Mouse (Mus musculus) limb, embryonic 15.5 days (tissue): Measurements from ENCODE around the gene Bcl3. TPM values are rescaled to one million over a fixed set of nuclear protein-coding genes. Genes with fewer than 3 reads are reported as not detected.
"Not testable (repeated sequence)": the region's sequence is repeated elsewhere in the genome, so short reads cannot be mapped to it uniquely, and the experiment has no call there.

Experiments used
- ATAC-seq: fragments of 200-750 bp; cut with Nextera tagmentation; 2 replicates; pipeline ENCODE4 v1.8.0; 2017; ENCODE audit warnings: low read depth, moderate TSS enrichment; ENCODE audit not compliant: insufficient number of reproducible peaks, low FRiP score, low TSS enrichment
- H3K27ac ChIP-seq: fragments of 300-500 bp; sonication (generic); 2 replicates; pipeline ENCODE4 v1.5.1; 2015; ENCODE audit warnings: moderate library complexity, mild to moderate bottlenecking, inconsistent platforms
- H3K27me3 ChIP-seq: fragments of 300-500 bp; sonication (generic); 2 replicates; pipeline ENCODE4 v1.6.1; 2015; ENCODE audit warnings: inconsistent platforms
- H3K36me3 ChIP-seq: fragments of 300-500 bp; sonication (generic); 2 replicates; pipeline ENCODE4 v1.6.1; 2015; ENCODE audit warnings: inconsistent platforms
- H3K4me1 ChIP-seq: fragments of 300-500 bp; sonication (generic); 2 replicates; pipeline ENCODE4 v1.6.1; 2015; ENCODE audit warnings: inconsistent platforms
- H3K4me2 ChIP-seq: fragments of 300-500 bp; sonication (generic); 2 replicates; pipeline ENCODE4 v1.6.1; 2015; ENCODE audit warnings: mild to moderate bottlenecking, inconsistent platforms
- H3K4me3 ChIP-seq: fragments of 300-500 bp; sonication (generic); 2 replicates; pipeline ENCODE4 v1.5.1; 2015; ENCODE audit warnings: mild to moderate bottlenecking, inconsistent platforms
- H3K9ac ChIP-seq: fragments of 300-500 bp; sonication (generic); 2 replicates; pipeline ENCODE4 v1.6.1; 2015; ENCODE audit warnings: inconsistent platforms
- H3K9me3 ChIP-seq: fragments of 300-500 bp; sonication (generic); 2 replicates; pipeline ENCODE4 v1.6.1; 2016; ENCODE audit warnings: inconsistent platforms
- WGBS: fragments of 180-500 bp; shearing (Covaris S2); methylation state at CpG from one replicate; pipeline ENCODE4 v1.1.7; 2015; 5-methylcytosine and 5-hydroxymethylcytosine counted together
- polyA plus RNA-seq: library from polyadenylated mRNA; unstranded; fragments of >200 nt; fragmentation: Nextera tagmentation; extraction: Ambion mirVana; gene quantifications from 2 replicates; pipeline ENCODE4 v1.2.1, GENCODE M21; 2015

The Bcl3 gene
- polyA plus RNA-seq, 1 experiment from 2014 or later: 3.9 TPM

DNA sequence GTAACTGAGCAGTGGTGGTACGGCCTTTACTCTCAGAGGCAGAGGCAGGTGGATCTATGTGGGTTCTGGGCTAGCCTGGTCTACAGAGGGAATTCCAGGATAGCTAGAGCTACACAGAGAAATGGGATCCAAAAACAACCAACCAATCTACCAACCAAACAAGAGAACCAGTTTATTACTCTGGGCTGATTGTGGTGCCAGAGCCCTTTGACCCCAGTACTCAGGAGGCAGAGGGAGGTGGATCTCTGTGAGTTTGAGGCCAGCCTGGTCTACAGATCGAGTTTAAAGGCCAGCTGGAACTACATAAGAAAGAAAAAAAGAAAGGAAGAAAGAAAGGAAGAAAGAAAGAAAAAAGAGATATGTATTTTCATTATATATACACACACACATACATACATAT lies 27.3 kb downstream of the Bcl3 start:
- H3K27ac ChIP-seq: no peak overlapping the region
- 65% methylated on average over 2 of the region's 2 CpGs for WGBS

DNA sequence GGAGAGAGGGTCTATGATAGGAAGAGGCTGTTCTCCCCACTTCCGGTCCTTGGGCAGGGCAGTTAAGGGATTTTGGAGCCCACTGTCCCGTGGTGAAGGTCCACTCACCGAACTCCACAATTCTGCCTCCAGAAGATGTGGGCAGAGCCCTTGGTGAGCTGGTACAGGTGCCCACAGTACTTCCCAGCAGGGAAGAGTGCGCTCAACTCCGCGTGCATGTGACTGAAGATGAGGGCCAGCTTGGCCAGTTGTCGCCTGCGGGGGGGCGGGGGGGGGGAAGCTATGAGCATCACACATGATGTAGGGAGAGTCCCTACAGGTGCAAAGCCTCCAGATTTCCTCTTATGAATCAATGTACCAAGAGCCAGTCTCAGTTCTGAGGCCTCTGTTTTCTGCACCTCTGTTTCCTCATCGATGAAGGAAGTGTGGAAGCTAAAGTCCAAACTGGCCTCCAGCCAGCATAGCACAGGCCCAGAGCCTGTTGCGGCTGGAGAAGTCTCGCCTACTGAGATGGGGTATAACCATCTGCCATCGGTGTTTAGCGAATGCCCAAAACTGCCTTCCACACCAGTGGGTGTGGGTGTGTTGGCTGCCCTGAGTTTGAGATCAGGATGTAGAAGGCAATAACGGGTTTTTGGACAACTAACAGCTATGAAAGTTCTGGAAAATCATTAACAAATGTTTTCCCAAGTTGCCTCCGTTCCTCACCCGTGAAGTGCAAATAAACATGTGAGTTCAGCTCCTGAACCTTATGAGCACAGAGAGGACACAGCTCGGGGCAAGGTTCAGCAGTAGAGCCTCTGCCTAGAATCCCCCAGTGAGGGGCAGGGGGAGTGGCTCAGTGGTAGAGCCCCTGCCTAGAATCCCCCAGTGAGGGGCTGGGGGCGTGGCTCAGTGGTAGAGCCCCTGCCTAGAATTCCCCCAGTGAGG lies 29.6 kb downstream of the Bcl3 start:
- Histone ChIP-seq H3K9me3 (no peaks in the 10 kb centered on the region), H3K4me2 (no peak overlapping the region), H3K4me3 (no peak overlapping the region), H3K36me3 (no peaks in the 10 kb centered on the region), H3K27ac (no peak overlapping the region), H3K27me3 (peaks cover 37% of the 10 kb centered on the region), H3K9ac (no peak overlapping the region), H3K4me1 (peaks cover 17% of the 10 kb centered on the region)
- WGBS: 82% methylated on average over 19 of the region's 19 CpGs
- no peak for ATAC-seq

More for the DNA sequence above, 27.3 kb downstream of the Bcl3 start:
- H3K36me3 ChIP-seq: no peaks in the 10 kb centered on the region
- H3K9me3 ChIP-seq: no peaks in the 10 kb centered on the region
- H3K4me3 ChIP-seq: no peak overlapping the region
- peaks cover 31% of the 10 kb centered on the region for H3K27me3 ChIP-seq
- ATAC-seq: no peak
- no peak overlapping the region for H3K4me2 ChIP-seq
- H3K9ac ChIP-seq: no peak overlapping the region
- peaks cover 10% of the 10 kb centered on the region for H3K4me1 ChIP-seq

DNA sequence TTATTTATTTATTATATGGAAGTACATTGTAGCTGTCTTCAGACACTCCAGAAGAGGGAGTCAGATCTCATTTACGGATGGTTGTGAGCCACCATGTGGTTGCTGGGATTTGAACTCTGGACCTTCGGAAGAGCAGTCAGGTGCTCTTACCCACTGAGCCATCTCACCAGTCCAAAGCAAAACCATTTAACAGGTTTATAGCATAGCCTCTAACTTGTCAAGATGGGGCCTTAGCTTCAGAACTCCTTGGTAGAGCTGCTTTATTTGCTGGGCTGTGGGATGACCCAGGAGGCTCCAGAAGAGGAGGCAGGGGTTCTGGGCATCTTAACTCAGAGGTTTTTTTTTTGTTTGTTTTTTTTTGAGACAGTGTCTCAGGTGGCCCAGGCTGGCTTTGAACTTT lies 31.1 kb downstream of the Bcl3 start:
- not testable (repeated sequence) for ATAC-seq, H3K36me3 ChIP-seq, H3K9me3 ChIP-seq, H3K4me3 ChIP-seq, H3K9ac ChIP-seq, H3K27ac ChIP-seq, H3K4me1 ChIP-seq, H3K4me2 ChIP-seq
- peaks cover 22% of the 10 kb centered on the region for H3K27me3 ChIP-seq
- 88% methylated on average over 2 of the region's 2 CpGs for WGBS

DNA sequence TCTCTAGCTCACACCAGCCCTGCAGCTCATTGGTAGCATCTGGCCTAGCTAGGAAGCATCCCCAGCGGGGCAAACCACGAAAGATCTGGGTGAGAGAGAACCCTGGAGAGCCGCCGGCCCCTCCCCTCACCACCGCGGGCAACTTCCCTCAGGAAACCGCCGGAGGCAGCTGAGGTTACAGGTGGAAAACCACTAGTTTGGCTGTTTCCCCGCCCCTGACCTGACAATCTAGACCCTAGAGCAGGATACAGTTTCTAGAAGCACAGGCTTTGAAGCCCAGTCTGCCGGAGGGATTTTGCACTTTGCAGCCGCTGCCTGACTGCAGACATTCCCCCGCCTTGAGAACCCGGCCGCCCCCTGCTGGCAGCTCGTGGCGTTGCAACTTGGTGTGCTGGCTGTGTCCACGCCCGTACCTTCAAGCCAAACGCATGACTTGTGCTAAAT lies 32.6 kb downstream of the Bcl3 start:
- WGBS: 2% methylated on average over 19 of the region's 19 CpGs
- H3K4me3 ChIP-seq: peak overlapping the region; percentile 37
- peaks cover 9% of the 10 kb centered on the region for H3K27me3 ChIP-seq
- H3K4me1 ChIP-seq: peaks cover 12% of the 10 kb centered on the region
- no peak for ATAC-seq
- no peak overlapping the region for H3K27ac ChIP-seq
- H3K9ac ChIP-seq: no peak overlapping the region
- H3K4me2 ChIP-seq: peak overlapping the region; percentile 71
- no peaks in the 10 kb centered on the region for H3K9me3 ChIP-seq
- no peaks in the 10 kb centered on the region for H3K36me3 ChIP-seq

DNA sequence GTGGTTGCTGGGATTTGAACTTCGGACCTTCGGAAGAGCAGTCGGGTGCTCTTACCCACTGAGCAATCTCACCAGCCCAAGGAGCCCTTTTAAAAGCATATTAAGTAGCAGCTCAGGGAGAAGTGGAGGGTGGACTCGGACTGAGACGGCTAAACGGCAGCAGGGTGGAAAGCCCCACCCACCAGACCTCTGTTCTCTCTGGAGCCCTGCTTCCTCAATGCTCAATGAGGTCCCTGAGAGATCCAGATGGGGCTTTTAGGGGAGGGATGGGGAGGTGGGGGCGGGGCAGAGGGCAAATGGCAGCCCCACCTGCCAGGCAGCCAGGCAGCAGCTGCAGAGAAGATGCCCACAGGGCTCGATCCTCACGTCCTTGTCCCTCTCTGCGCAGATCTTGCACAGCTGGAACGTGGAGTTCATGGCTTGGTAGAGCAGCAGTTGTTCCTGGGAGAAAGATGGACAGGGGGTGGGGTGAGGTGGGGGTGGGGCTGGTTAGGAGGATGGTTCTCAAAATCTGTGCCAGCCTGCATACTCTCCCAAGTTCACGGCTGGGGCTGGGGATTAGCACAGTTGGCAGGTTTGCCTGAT lies 36.6 kb downstream of the Bcl3 start:
- Histone ChIP-seq H3K4me3 (no peak overlapping the region), H3K36me3 (no peaks in the 10 kb centered on the region), H3K4me1 (peaks cover 12% of the 10 kb centered on the region), H3K4me2 (no peak overlapping the region), H3K27me3 (peaks cover 9% of the 10 kb centered on the region; the same call in 1 of the 2 replicates), H3K9me3 (no peaks in the 10 kb centered on the region), H3K27ac (no peak overlapping the region), H3K9ac (no peak overlapping the region)
- no peak for ATAC-seq
- WGBS: 31% methylated on average over 12 of the region's 12 CpGs

DNA sequence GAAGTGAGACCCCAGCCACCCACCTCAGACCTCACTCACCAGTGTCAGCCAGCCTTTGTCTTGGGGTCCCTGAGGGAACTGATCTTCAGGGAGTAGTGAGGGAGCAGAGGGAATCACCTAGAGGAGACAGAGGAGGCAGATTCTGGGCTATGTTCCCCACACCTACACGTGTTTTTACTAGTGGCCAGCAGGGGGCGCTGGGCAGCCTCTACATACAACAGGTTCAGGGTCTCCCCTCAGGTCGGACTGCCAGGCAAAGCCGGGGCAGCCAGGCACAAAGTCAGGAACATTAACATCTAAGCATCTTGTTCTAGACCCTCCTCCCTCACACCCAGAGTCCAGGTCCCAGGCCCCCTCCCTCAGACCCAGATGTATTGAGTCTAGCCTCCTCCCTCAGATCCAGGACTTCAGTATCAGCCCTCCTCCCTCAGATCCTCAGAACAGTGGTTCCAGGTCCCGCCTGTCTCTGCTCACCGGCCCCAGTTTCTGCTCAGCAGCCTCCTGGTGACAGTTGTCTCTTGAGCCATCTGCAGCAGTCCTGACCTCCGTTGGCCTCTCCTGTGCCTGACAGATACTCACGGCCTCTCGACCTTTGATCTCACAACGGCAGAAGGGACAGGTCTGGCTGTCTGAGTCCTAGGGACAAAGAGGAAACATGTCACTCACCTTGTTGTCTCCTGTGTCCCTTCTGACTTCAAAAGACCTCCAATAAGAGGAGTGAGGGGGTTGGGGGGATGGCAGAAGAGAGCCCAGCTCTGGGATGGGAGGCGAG lies 37.6 kb downstream of the Bcl3 start:
- H3K4me1 ChIP-seq: peaks cover 8% of the 10 kb centered on the region
- ATAC-seq: no peak
- no peaks in the 10 kb centered on the region for H3K9me3 ChIP-seq
- H3K36me3 ChIP-seq: no peaks in the 10 kb centered on the region
- H3K27me3 ChIP-seq: peaks cover 6% of the 10 kb centered on the region; the same call in 1 of the 2 replicates
- H3K27ac ChIP-seq: no peak overlapping the region
- 31% methylated on average over 11 of the region's 11 CpGs for WGBS
- no peak overlapping the region for H3K4me3 ChIP-seq
- no peak overlapping the region for H3K9ac ChIP-seq
- no peak overlapping the region for H3K4me2 ChIP-seq

DNA sequence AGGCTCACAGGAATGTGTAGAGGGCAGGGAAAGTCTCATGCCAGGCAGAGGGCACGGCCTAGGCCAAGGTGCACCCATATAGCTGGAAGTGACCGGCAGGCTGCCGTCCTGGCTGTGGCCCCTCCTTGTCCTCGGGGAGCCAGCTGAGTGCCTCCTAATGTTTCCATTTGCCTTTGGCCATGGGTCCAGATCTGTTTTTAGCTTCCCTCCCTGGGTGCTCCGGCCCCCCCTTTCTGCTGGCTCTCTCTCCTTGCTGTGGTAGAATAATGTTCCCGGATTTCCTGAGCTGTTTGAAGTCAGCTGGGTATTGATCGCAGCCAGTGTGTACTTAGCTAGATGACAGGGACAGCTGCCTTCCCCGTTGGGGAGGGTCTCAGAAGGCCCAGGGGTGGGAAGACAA lies 38.9 kb downstream of the Bcl3 start:
- Histone ChIP-seq H3K9me3 (no peaks in the 10 kb centered on the region), H3K4me2 (no peak overlapping the region), H3K36me3 (no peaks in the 10 kb centered on the region), H3K9ac (no peak overlapping the region), H3K27me3 (no peaks in the 10 kb centered on the region), H3K27ac (no peak overlapping the region), H3K4me1 (peaks cover 4% of the 10 kb centered on the region; the same call in 1 of the 2 replicates), H3K4me3 (no peak overlapping the region)
- WGBS: 74% methylated on average over 8 of the region's 8 CpGs
- ATAC-seq: 0 out of 2 replicates have a peak, but pooled peaks have one; percentile 33

DNA sequence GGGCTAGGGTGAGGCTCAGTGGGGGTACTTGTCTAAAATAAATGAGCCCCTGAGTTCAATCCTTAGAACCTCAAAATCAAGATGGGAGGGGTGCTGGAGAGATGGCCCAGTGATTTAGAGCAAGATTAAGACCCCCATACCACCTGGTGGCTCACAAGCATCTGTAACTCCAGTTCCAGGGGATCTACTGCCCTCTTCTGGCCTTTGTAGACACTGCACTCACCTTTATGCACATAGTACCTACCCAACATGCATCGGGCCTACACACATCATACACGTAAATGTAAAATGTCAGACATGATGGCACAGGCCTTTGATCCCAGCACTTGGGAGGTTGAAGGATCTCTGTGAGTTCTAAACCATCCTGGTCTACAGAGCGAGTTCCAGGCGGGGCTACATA lies 39.9 kb downstream of the Bcl3 start:
- no peak overlapping the region for H3K9ac ChIP-seq
- H3K27me3 ChIP-seq: no peaks in the 10 kb centered on the region
- peaks cover 4% of the 10 kb centered on the region; the same call in 1 of the 2 replicates for H3K4me1 ChIP-seq
- no peak overlapping the region for H3K4me2 ChIP-seq
- no peaks in the 10 kb centered on the region for H3K9me3 ChIP-seq
- H3K27ac ChIP-seq: no peak overlapping the region
- H3K36me3 ChIP-seq: no peaks in the 10 kb centered on the region
- ATAC-seq: no peak
- no peak overlapping the region for H3K4me3 ChIP-seq
- WGBS: 90% methylated on average over 4 of the region's 4 CpGs

DNA sequence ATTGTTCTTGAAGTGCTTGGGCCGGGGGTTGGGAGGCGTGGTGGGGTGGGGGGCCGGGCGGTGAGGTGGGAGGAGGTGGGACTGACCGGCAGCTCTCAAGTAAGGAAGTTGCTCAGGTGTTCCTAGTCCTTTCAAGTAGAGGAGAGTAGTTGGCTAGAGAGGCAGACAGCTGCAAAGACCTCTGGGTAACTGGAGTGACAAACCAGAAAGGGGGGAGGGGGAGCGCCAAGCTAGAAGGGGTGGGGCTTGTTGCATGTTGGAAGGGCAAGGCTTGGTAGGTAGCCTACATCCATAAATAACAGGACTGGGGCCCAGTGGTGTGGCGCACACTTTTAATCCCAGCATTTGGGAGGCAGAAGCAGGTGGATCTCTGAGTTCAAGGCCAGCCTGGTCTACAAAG lies 40.8 kb downstream of the Bcl3 start:
- Histone ChIP-seq H3K27me3 (no peaks in the 10 kb centered on the region), H3K4me3 (no peak overlapping the region), H3K27ac (no peak overlapping the region), H3K9me3 (no peaks in the 10 kb centered on the region), H3K36me3 (no peaks in the 10 kb centered on the region), H3K4me1 (peaks cover 4% of the 10 kb centered on the region; the same call in 1 of the 2 replicates), H3K9ac (no peak overlapping the region), H3K4me2 (no peak overlapping the region)
- 89% methylated on average over 7 of the region's 7 CpGs for WGBS
- no peak for ATAC-seq

DNA sequence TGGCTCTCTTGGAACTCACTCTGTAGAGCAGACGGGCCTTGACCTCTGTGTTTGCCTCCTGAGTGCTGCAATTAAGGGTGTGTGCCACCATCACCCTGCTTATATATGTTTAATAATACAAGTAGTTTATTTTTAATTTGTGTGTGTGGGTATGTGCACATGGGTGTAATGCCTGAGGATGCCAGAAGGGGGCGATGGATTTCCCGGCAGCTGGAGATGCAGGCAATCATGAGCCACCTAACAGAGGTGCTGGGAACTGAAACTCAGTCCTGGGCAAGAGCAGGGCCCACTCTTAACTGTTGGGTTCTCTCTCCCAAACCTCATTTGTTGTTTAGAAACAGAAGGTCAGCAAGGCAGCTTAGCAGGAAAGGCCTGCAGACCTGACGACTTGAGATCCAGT lies 42.7 kb downstream of the Bcl3 start:
- H3K4me3 ChIP-seq: no peak overlapping the region
- H3K4me2 ChIP-seq: no peak overlapping the region
- no peaks in the 10 kb centered on the region for H3K9me3 ChIP-seq
- no peak overlapping the region for H3K9ac ChIP-seq
- no peaks in the 10 kb centered on the region for H3K36me3 ChIP-seq
- H3K27me3 ChIP-seq: no peaks in the 10 kb centered on the region
- no peak for ATAC-seq
- 79% methylated on average over 4 of the region's 4 CpGs for WGBS
- no peak overlapping the region for H3K27ac ChIP-seq
- no peaks in the 10 kb centered on the region for H3K4me1 ChIP-seq

DNA sequence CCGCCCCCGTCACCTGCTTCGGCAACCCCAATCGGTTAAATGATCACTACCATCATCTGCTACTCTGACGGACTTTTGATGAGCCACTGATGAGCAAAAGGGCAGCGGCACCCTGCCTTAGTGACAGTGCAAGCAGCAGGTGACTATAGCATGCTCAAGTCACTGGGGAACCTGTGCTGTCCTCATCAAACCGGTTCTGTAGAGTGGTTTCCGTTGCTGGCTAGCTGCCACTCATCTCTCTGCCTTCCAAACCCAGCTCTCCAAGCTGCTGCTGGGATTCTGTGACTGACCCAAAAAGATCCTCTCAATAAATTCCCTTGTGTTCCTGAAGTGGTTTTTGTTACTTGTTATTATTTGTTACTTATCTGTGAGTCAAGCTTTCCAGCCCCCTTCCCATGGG lies 43.9 kb downstream of the Bcl3 start:
- Histone ChIP-seq H3K27ac (no peak overlapping the region), H3K27me3 (no peaks in the 10 kb centered on the region), H3K4me1 (no peaks in the 10 kb centered on the region), H3K4me2 (no peak overlapping the region), H3K4me3 (no peak overlapping the region), H3K9me3 (no peaks in the 10 kb centered on the region), H3K9ac (no peak overlapping the region), H3K36me3 (no peaks in the 10 kb centered on the region)
- 81% methylated on average over 8 of the region's 8 CpGs for whole genome bisulfite sequencing
- ATAC-seq: no peak
